Mouse (Mus musculus): ENCODE data around the gene Ccl19. TPM values are rescaled to one million over a fixed set of nuclear protein-coding genes. Genes with fewer than 3 reads are reported as not detected.
"Not testable (repeated sequence)": the region's sequence is repeated elsewhere in the genome, so short reads cannot be mapped to it uniquely, and the experiment has no call there.

The Ccl19 gene
- polyA plus RNA-seq (2011; ENCODE audit: insufficient read depth, insufficient read length, low replicate concordance, missing spikeins), result 3.8 TPM in 1 of 2 replicates, not detected in the other

GRCm38 (mm10) chr4:42756477-42756876 lies at the start of gene Ccl19:
Gene Ccl19 (minus strand): TSS chr4:42756577.
- WGBS, result no CpG with 5 or more reads among the region's 6 CpGs
- not testable (repeated sequence) for H3K27ac ChIP-seq (ENCODE audit: control insufficient read depth, insufficient read depth, low read depth, low read length, poor library complexity); H3K4me3 ChIP-seq (replicated peaks; ENCODE audit: control insufficient read depth, low read depth, low read length); H3K4me1 ChIP-seq (ENCODE audit: control insufficient read depth, insufficient read depth, low read length)

GRCm38 (mm10) chr4:42773893-42774292 lies 17.5 kb upstream of the Ccl19 start, which contains the start of gene Ccl21a:
Gene Ccl21a (minus strand): TSS chr4:42773993.
- no CpG with 5 or more reads among the region's 5 CpGs for WGBS
- not testable (repeated sequence) for H3K4me3 ChIP-seq (replicated peaks; ENCODE audit: control insufficient read depth, low read depth, low read length); H3K27ac ChIP-seq (ENCODE audit: control insufficient read depth, insufficient read depth, low read depth, low read length, poor library complexity); H3K4me1 ChIP-seq (ENCODE audit: control insufficient read depth, insufficient read depth, low read length)

GRCm38 (mm10) chr4:42735245-42735644 lies 21.1 kb downstream of the Ccl19 start, which contains the start of gene 4930578G10Rik:
Gene 4930578G10Rik (plus strand): TSS chr4:42735545.
- H3K4me3 ChIP-seq (replicated peaks; ENCODE audit: control insufficient read depth, low read depth, low read length); H3K27ac ChIP-seq (ENCODE audit: control insufficient read depth, insufficient read depth, low read depth, low read length, poor library complexity); H3K4me1 ChIP-seq (ENCODE audit: control insufficient read depth, insufficient read depth, low read length): not testable (repeated sequence)
- no CpG with 5 or more reads among the region's 13 CpGs for WGBS

Other genes with a start within 250 kb of the Ccl19 start
- gene Fam205a2, start 228.4 kb downstream of the Ccl19 start, polyA plus RNA-seq (2011; ENCODE audit: insufficient read depth, insufficient read length, low replicate concordance, missing spikeins), result not detected in 2 replicates
- gene Gm10591, start 144.4 kb downstream of the Ccl19 start, polyA plus RNA-seq (2011; ENCODE audit: insufficient read depth, insufficient read length, low replicate concordance, missing spikeins), result not detected in 2 replicates
- gene Gm2564, start 126.9 kb downstream of the Ccl19 start, polyA plus RNA-seq (2011; ENCODE audit: insufficient read depth, insufficient read length, low replicate concordance, missing spikeins), result not detected in 2 replicates
- not detected in 2 replicates for gene Ccl27b, start 101.3 kb downstream of the Ccl19 start, polyA plus RNA-seq (2011; ENCODE audit: insufficient read depth, insufficient read length, low replicate concordance, missing spikeins)
- not detected in 2 replicates for gene Il11ra2, start 94.7 kb downstream of the Ccl19 start, polyA plus RNA-seq (2011; ENCODE audit: insufficient read depth, insufficient read length, low replicate concordance, missing spikeins)
- not detected in 2 replicates for gene 4930578G10Rik, start 21.0 kb downstream of the Ccl19 start, polyA plus RNA-seq (2011; ENCODE audit: insufficient read depth, insufficient read length, low replicate concordance, missing spikeins)
- gene Ccl21a, start 17.4 kb upstream of the Ccl19 start, polyA plus RNA-seq (2011; ENCODE audit: insufficient read depth, insufficient read length, low replicate concordance, missing spikeins), result not detected in 2 replicates
- gene Fam205a1, start 97.3 kb upstream of the Ccl19 start, polyA plus RNA-seq (2011; ENCODE audit: insufficient read depth, insufficient read length, low replicate concordance, missing spikeins), result 0.45 and 0.84 TPM in 2 replicates
- gene Gm12394, start 100.2 kb upstream of the Ccl19 start, polyA plus RNA-seq (2011; ENCODE audit: insufficient read depth, insufficient read length, low replicate concordance, missing spikeins), result not detected in 2 replicates
- not detected in 2 replicates for gene Fam205c, start 117.7 kb upstream of the Ccl19 start, polyA plus RNA-seq (2011; ENCODE audit: insufficient read depth, insufficient read length, low replicate concordance, missing spikeins)
- gene Phf24, start 160.1 kb upstream of the Ccl19 start, polyA plus RNA-seq (2011; ENCODE audit: insufficient read depth, insufficient read length, low replicate concordance, missing spikeins), result not detected in 2 replicates
- 2.1 and 2.8 TPM in 2 replicates for gene Dnajb5, start 193.2 kb upstream of the Ccl19 start, polyA plus RNA-seq (2011; ENCODE audit: insufficient read depth, insufficient read length, low replicate concordance, missing spikeins)
- gene 1700022I11Rik, start 213.0 kb upstream of the Ccl19 start, polyA plus RNA-seq (2011; ENCODE audit: insufficient read depth, insufficient read length, low replicate concordance, missing spikeins), result not detected in 2 replicates
- 57.6 and 93.9 TPM in 2 replicates for gene Vcp, start 243.9 kb upstream of the Ccl19 start, polyA plus RNA-seq (2011; ENCODE audit: insufficient read depth, insufficient read length, low replicate concordance, missing spikeins)